In genomic region chrX:135008021-135008420, GRCm38 (mm10) we compare ENCODE assay signal across 8 mouse cellular contexts. TPM values are rescaled to one million over a fixed set of nuclear protein-coding genes. Genes with fewer than 3 reads are reported as not detected.
A peak's percentile ranks its signal among the peaks of the same experiment; 100 is the strongest.
DNase-seq lines count a peak whose midpoint lies in the region; ATAC-seq and TF ChIP-seq lines count a peak whose summit lies in the region.

No protein-coding gene starts in this region.

- intact Hi-C loops in left cerebral cortex, postnatal 10 days (cut with DNase I) = no loop called here

- H3K9me3 ChIP-seq in hindbrain, embryonic 16.5 days (ENCODE audit: control insufficient read depth, low read length) = no peaks in the 10 kb centered on the region

- ATAC-seq in hindbrain, embryonic 16.5 days = no peak

- no peak for TF ChIP-seq POLR2A in liver, adult 2 months (IDR thresholded peaks at IDR 0.05; ENCODE audit: extremely low read depth, insufficient read depth, low read length)

- H3K4me2 ChIP-seq in hindbrain, embryonic 16.5 days (ENCODE audit: low read length) = peak overlapping the region; percentile 57

- peak overlapping the region; percentile 48; the same call in 1 of the 2 replicates for H3K4me3 ChIP-seq in liver, adult 2 months (ENCODE audit: insufficient read depth, low read depth, low read length)
- H3K4me3 ChIP-seq in hindbrain, embryonic 16.5 days (ENCODE audit: low read length) = peak overlapping the region; percentile 60
- peak overlapping the region; percentile 4; the same call in 1 of the 2 replicates for H3K4me3 ChIP-seq in macrophage (ENCODE audit: inconsistent target)

- peak; percentile 78 for DNase-seq in liver, adult 2 months (ENCODE audit: extremely low read depth, low read depth, low spot score)
- no peak for DNase-seq in liver
- DNase-seq in embryo, embryonic 11 days = peak; percentile 2
- no peak for DNase-seq in testis, postnatal 14 days (ENCODE audit: low spot score)
- DNase-seq in layer of hippocampus, adult 9-10 months (ENCODE audit: low spot score) = no peak
- no peak for DNase-seq in left cerebral cortex, postnatal 10 days (ENCODE audit: extremely low spot score in 1 of 2, low spot score in 2 of 2)

- no peak for TF ChIP-seq CTCF in liver, adult 2 months (IDR thresholded peaks at IDR 0.05; ENCODE audit: low read depth, low read length)

- 0% methylated on average over 5 of the region's 5 CpGs for WGBS in liver, adult 2 months
- 29% methylated on average over 5 of the region's 5 CpGs for WGBS in hindbrain, embryonic 16.5 days
- 24% methylated on average over 5 of the region's 5 CpGs for WGBS in macrophage (ENCODE audit: missing documents)

- H3K27me3 ChIP-seq in liver, adult 2 months (ENCODE audit: control insufficient read depth, insufficient read depth, low read length) = no peaks in the 10 kb centered on the region
- no peaks in the 10 kb centered on the region; the same call in 1 of the 2 replicates for H3K27me3 ChIP-seq in hindbrain, embryonic 16.5 days (replicated peaks; ENCODE audit: control insufficient read depth, insufficient read depth, low read length)

- H3K79me2 ChIP-seq in liver, adult 2 months (ENCODE audit: control insufficient read depth, insufficient read depth, low read length) = no peaks in the 10 kb centered on the region
- no peaks in the 10 kb centered on the region for H3K79me2 ChIP-seq in macrophage (ENCODE audit: inconsistent target)

- H3K27ac ChIP-seq in liver, adult 2 months (replicated peaks; ENCODE audit: insufficient read depth, low read depth, low read length) = peak overlapping the region; percentile 78
- H3K27ac ChIP-seq in hindbrain, embryonic 16.5 days (ENCODE audit: low read depth, low read length) = no peak overlapping the region
- H3K27ac ChIP-seq in macrophage = peak overlapping the region; percentile 43

- H3K4me1 ChIP-seq in liver, adult 2 months (ENCODE audit: control insufficient read depth, insufficient read depth, low read length) = peaks cover 3% of the 10 kb centered on the region; the same call in 1 of the 2 replicates
- H3K4me1 ChIP-seq in hindbrain, embryonic 16.5 days (ENCODE audit: control insufficient read depth, insufficient read depth, low read depth, low read length) = no peaks in the 10 kb centered on the region

- H3K9ac ChIP-seq in liver, adult 2 months (ENCODE audit: low read depth, low read length) = peak overlapping the region; percentile 47; the same call in 1 of the 2 replicates
- H3K9ac ChIP-seq in hindbrain, embryonic 16.5 days (ENCODE audit: low read depth, low read length) = peak overlapping the region; percentile 83; the same call in 1 of the 2 replicates

- H3K36me3 ChIP-seq in liver, adult 2 months (ENCODE audit: control insufficient read depth, insufficient read depth, low read length) = no peaks in the 10 kb centered on the region
- H3K36me3 ChIP-seq in hindbrain, embryonic 16.5 days (ENCODE audit: control insufficient read depth, insufficient read depth, low read length) = no peaks in the 10 kb centered on the region
- no peaks in the 10 kb centered on the region for H3K36me3 ChIP-seq in macrophage (ENCODE audit: inconsistent target)

RNA-seq across cellular contexts. Expression of gene Zmat1, which starts 1.0 kb away (rescaled TPM):
- total RNA-seq in liver, adult 2 months (2014; rRNA removed) = 3.6 and 4.3 TPM in 2 replicates
- polyA plus RNA-seq in liver, adult 2 months (2012; rRNA removed) = 0.39 and 0.46 TPM in 2 replicates
- polyA plus RNA-seq in hindbrain, embryonic 16.5 days (2015; fragmentation: Nextera tagmentation; extraction: Ambion mirVana) = 11.5 and 11.7 TPM in 2 replicates
- total RNA-seq in macrophage (2018; cell fraction: chromatin; rRNA removed) = 10 to 100 TPM in 24 of 26 experiments, 1 to 10 TPM in 2; 6.8 to 38.7 (median 30.6) TPM
- 1 to 10 TPM; 2.3 to 5.0 (median 3.7) TPM for total RNA-seq in macrophage (2018; cell fraction: cytosol; rRNA removed)
- total RNA-seq in macrophage (2018; cell fraction: nucleus; rRNA removed) = 10 to 100 TPM in 22 of 26 experiments, 1 to 10 TPM in 4; 3.8 to 28.3 (median 14.6) TPM
- polyA plus RNA-seq in macrophage (2018) = 3.5 to 8.8 TPM (median 4.4 TPM) in 3 replicates
- 1 to 10 TPM; 8.0 to 9.6 TPM for total RNA-seq in left cerebral cortex, postnatal 10 days (2021)

RNA-seq across cellular contexts. Expression of gene Nxf2, which starts 43.5 kb away (rescaled TPM):
- 0.09 TPM in 1 of 2 replicates, not detected in the other for total RNA-seq in liver, adult 2 months (2014; rRNA removed)
- polyA plus RNA-seq in liver, adult 2 months (2012; rRNA removed) = not detected in 2 replicates
- polyA plus RNA-seq in hindbrain, embryonic 16.5 days (2015; fragmentation: Nextera tagmentation; extraction: Ambion mirVana) = 0.19 and 0.42 TPM in 2 replicates
- total RNA-seq in macrophage (2018; cell fraction: chromatin; rRNA removed) = not detected
- total RNA-seq in macrophage (2018; cell fraction: cytosol; rRNA removed) = under 1 TPM in 22 of 26 experiments, not detected in 4; 0.04 to 0.37 (median 0.14) TPM
- total RNA-seq in macrophage (2018; cell fraction: nucleus; rRNA removed) = under 1 TPM in 4 of 26 experiments, not detected in 22; 0.25 to 0.74 (median 0.37) TPM
- polyA plus RNA-seq in macrophage (2018) = 0.14 TPM in 1 of 3 replicates, not detected in the others
- total RNA-seq in left cerebral cortex, postnatal 10 days (2021) = under 1 TPM; 0.19 to 0.22 TPM

Comparison
In these comparisons a context has a peak if more than half of its experiments do, and no peak if none do; other contexts are left out.
1. DNase-seq: peak in liver, adult 2 months (single experiment) and embryo, embryonic 11 days (single experiment); none in liver (single experiment), testis, postnatal 14 days (single experiment), layer of hippocampus, adult 9-10 months (single experiment) and left cerebral cortex, postnatal 10 days (0 of 2).
2. H3K4me3 ChIP-seq: peak in every context shown above with its lines; median percentile 60 in hindbrain, embryonic 16.5 days; 48 in liver, adult 2 months; 4 in macrophage.